In the genomic region with DNA sequence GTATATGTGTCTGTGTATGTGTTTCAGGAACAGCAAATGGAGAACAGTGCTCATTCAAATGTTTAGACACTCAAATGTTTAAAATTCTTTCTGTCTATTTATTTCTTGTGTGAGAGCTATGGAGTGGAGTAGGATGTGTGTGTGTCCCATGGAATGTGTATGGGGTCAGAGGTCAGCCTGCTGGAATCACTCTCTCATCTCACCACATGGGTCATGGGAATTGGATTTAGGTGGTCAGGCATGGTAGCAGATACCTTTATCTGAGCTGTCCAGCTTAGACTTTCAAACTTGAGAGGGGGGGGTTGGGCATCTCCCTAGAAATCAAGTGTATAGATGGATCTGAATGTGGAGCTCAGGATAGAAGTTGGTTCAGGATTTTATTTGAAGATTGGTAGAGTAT, we compare ENCODE assay signal across 22 mouse cellular contexts.
"Had no signal": no experiment of that assay in that cellular context is flagged by ENCODE, and none has a peak within 500 bp of the region (broad histone marks: within the 10 kb centered on the region; RNA-seq: fewer than 3 reads in every experiment).

No protein-coding gene starts in this region.

- H3K27me3 ChIP-seq: liver, embryonic 13.5 days; midbrain, embryonic 12.5 days; midbrain, embryonic 15.5 days; neural tube, embryonic 12.5 days; neural tube, embryonic 15.5 days had no signal

- H3K4me1 ChIP-seq: midbrain, embryonic 15.5 days; neural tube, embryonic 12.5 days had no signal

- H3K36me3 ChIP-seq: liver, embryonic 13.5 days; midbrain, embryonic 12.5 days; midbrain, embryonic 15.5 days; neural tube, embryonic 12.5 days; neural tube, embryonic 15.5 days had no signal

- H3K4me2 ChIP-seq: liver, embryonic 13.5 days; midbrain, embryonic 12.5 days; midbrain, embryonic 15.5 days; neural tube, embryonic 12.5 days; neural tube, embryonic 15.5 days had no signal

- ATAC-seq: intestine, embryonic 16.5 days; midbrain, embryonic 15.5 days had no signal

- DNase-seq: kidney, adult 18-20 months; kidney, adult 9 months; kidney, postnatal 10 days; kidney, postnatal 36 days; layer of hippocampus, postnatal 36 days; liver, embryonic 13.5 days; lung, adult 2 months; lung, postnatal 10 days; right cerebral cortex, adult 18-20 months; right cerebral cortex, postnatal 14 days; right cerebral cortex, postnatal 4 days; thymus, adult 2 months; thymus, postnatal 14 days; thymus, postnatal 4 days had no signal

- H3K4me3 ChIP-seq: left cerebral cortex, adult 2 months; liver, embryonic 13.5 days; midbrain, embryonic 12.5 days; midbrain, embryonic 15.5 days; neural tube, embryonic 12.5 days; neural tube, embryonic 15.5 days had no signal

- H3K9ac ChIP-seq: liver, embryonic 13.5 days; midbrain, embryonic 12.5 days; midbrain, embryonic 15.5 days; neural tube, embryonic 12.5 days; neural tube, embryonic 15.5 days had no signal

- H3K9me3 ChIP-seq: liver, embryonic 13.5 days; midbrain, embryonic 12.5 days; midbrain, embryonic 15.5 days; neural tube, embryonic 12.5 days; neural tube, embryonic 15.5 days had no signal

- H3K27ac ChIP-seq: left cerebral cortex, adult 2 months; liver, embryonic 13.5 days; macrophage; midbrain, embryonic 12.5 days; midbrain, embryonic 15.5 days; neural tube, embryonic 12.5 days; neural tube, embryonic 15.5 days; stomach, postnatal 0 days had no signal
